Mouse (Mus musculus) thymus, adult 2 months (tissue): ENCODE measurements around the gene Oas1d.
"Not testable (repeated sequence)": the region's sequence is repeated elsewhere in the genome, so short reads cannot be mapped to it uniquely, and the experiment has no call there.

Source experiments
- CTCF ChIP-seq: fragments of 200-500 bp; IDR thresholded peaks from 2 replicates; pipeline ENCODE4 v1.5.1; 2012; ENCODE audit warnings: mild to moderate bottlenecking, control low read depth, low read length, moderate library complexity, borderline replicate concordance; ENCODE audit not compliant: control insufficient read depth, poor library complexity, insufficient read depth; ENCODE audit errors: extremely low read depth
- POLR2A ChIP-seq: fragments of 200-500 bp; IDR thresholded peaks from 2 replicates; pipeline ENCODE4 v1.6.1; 2012; ENCODE audit warnings: mild to moderate bottlenecking, low read length, control low read depth, moderate library complexity; ENCODE audit not compliant: control insufficient read depth, poor library complexity, insufficient read depth; ENCODE audit errors: extremely low read depth

DNA sequence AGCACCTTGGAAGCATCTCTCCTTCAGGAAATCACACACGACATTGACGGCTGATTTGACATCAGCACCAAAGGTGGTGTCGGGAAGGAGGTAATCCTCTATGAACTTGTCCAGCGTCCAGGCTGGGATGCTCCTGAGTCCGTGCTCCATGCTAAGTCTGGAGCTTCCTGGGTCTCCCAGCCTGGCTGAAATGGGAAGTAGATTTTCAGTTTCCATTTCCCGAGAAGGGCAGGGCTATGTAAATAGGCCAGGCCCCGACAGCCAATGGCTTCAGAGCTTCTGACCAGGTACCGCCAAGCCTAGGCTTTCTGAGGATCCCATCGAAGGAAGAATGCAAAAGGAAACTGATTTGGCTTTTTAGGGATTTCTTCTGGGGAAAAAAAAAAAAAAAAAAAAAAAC, 26.9 kb upstream of the Oas1d start, which contains the start of gene Oas1g:
- not testable (repeated sequence) for TF ChIP-seq CTCF, POLR2A
